Mouse (Mus musculus): Measurements from ENCODE around the gene Lyst. TPM values are rescaled to one million over a fixed set of nuclear protein-coding genes. Genes with fewer than 3 reads are reported as not detected.

Gene Lyst
- polyA plus RNA-seq, 1 experiment, result 1.7 TPM

DNA sequence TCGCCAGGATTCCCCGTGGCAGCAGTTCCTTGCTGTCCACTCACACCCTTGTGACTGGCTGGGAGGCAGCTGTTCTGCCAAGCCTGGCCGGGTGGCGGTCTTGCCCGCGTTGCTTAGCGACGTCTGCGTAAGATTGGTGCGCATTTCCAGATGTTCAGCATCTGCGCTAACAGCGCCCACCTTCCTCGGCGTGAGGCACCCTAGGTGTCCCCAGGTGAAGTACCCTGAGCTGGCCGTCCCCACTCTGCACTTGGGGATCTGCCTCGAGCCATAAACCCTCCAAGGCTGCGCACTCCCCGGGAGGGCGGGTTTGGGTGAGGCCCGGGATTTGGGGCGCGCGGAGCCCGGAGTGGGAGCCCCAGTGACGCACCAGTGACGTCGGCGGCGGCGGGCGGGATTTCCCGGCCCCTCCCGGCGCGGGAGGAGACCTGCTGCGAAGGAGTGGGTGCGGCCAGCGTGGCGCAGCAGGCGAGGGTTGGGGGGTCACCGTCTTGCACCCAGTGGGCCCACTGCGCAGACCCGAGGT is 193.8 kb downstream of the Lyst start, which contains the start of gene Gng4:
Gene Gng4, plus strand, starts transcription at position 166 of the 526 bp plus-strand sequence.
- Histone ChIP-seq H3ac (ENCODE audit: control insufficient read depth, insufficient read length, low read depth) (peak within 1 kb of the TSS; percentile 52), H3K4me3 (ENCODE audit: insufficient read depth, poor library complexity, severe bottlenecking) (peak within 1 kb of the TSS; percentile 28), H3K79me2 (ENCODE audit: control insufficient read depth, insufficient read depth) (no peaks in the 10 kb centered on the region), H3K36me3 (ENCODE audit: control insufficient read depth, insufficient read depth) (no peaks in the 10 kb centered on the region), H3K27me3 (ENCODE audit: control insufficient read depth, insufficient read depth, insufficient read length) (peaks cover 12% of the 10 kb centered on the region), H3K79me3 (ENCODE audit: low read depth) (no peaks in the 10 kb centered on the region)
- TF ChIP-seq MYOG (IDR thresholded peaks at IDR 0.05; ENCODE audit: control insufficient read depth, extremely low read depth, insufficient read length) (no peak), MYOD1 (IDR thresholded peaks at IDR 0.05; ENCODE audit: control insufficient read depth, insufficient read length, low read depth) (peak; percentile 54)

DNA sequence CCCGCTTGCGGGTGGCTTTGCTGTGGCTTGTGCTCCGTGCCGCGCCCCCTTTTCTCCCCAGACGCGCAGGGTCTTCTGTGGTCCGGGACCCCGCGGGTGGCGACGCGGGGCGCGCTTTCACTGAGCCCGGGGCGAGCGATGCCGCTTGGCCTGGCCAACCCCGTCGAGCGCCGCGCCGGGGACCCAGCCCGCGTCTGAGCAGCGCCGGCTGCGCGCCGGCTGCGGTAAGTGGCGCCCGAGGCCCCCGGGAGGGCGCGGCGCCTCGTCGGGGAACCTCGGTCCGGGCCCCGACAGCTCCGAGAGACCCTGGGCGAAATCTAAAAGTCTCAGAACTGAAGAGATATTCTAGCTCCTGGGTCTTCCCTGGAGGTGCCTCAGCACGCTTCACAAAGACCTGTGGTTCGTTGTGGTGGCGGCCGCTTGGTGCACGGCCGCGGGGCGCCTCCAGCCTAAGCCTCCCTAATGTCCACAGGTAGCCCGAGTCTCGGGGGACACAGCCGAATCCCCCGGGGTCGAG is 194.3 kb downstream of the Lyst start:
- no peak for TF ChIP-seq MAX (IDR thresholded peaks at IDR 0.05)
- TF ChIP-seq USF1 (IDR thresholded peaks at IDR 0.05; ENCODE audit: low read depth), result no peak
- no peak for TF ChIP-seq FOSL1 (IDR thresholded peaks at IDR 0.05; ENCODE audit: insufficient read depth, low read length, poor library complexity, severe bottlenecking)
- no peak for TF ChIP-seq CEBPB (IDR thresholded peaks at IDR 0.05; ENCODE audit: low read depth)
- no peak for TF ChIP-seq CTCF (IDR thresholded peaks at IDR 0.05; ENCODE audit: control insufficient read depth, insufficient read depth, insufficient read length)
- TF ChIP-seq MYOG (IDR thresholded peaks at IDR 0.05; ENCODE audit: control insufficient read depth, extremely low read depth, insufficient read length), result no peak
- TF ChIP-seq MYOD1 (IDR thresholded peaks at IDR 0.05; ENCODE audit: control insufficient read depth, insufficient read length, low read depth), result no peak
- no peaks in the 10 kb centered on the region for H3K79me2 ChIP-seq (ENCODE audit: control insufficient read depth, insufficient read depth)
- H3ac ChIP-seq (ENCODE audit: control insufficient read depth, insufficient read length, low read depth), result peak overlapping the region; percentile 2
- H3K79me3 ChIP-seq (ENCODE audit: low read depth), result no peaks in the 10 kb centered on the region
- peak overlapping the region; percentile 28 for H3K4me3 ChIP-seq (ENCODE audit: insufficient read depth, poor library complexity, severe bottlenecking)
- H3K27me3 ChIP-seq (ENCODE audit: control insufficient read depth, insufficient read depth, insufficient read length), result peaks cover 12% of the 10 kb centered on the region
- no peaks in the 10 kb centered on the region for H3K36me3 ChIP-seq (ENCODE audit: control insufficient read depth, insufficient read depth)

DNA sequence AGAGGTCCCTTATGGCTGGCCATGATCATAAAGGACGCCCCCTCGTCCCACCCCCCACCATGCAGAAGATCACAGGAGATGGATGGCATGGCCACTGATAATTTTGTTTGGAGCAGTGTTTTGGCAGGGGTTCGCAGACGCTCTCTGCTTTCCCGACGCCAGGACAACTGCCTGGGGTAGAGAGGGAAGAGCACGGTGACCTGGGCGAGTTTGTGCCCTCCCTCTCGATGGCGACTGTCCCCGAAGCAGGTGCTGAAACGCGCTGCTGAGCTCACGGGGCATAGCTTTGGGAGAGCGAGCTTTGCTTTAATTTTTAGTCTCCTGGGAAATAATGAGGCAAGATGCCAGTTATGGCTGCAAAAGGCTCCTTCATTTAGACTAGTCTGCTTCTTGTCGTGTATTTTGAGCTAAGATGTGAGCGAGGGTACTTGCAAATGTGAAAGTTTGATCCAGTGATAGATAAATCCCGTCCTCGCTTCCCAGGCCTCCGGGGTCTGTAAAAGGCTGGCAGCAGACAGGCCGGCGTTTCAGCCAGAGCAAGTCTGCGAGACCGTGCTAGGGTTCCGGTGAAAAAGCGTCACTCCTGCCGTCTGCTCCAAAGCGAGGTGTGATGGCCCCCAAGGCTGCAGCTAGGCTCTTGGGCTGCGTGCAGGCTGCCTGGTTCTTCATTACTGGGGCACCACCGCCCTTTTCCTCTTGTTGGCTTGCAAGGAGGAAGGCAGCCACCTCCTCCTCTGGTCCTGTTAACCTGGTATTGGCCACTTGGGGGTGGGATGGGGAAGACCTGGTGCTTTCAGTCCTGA is 195.0 kb downstream of the Lyst start:
- Histone ChIP-seq H3K79me2 (ENCODE audit: control insufficient read depth, insufficient read depth) (no peaks in the 10 kb centered on the region), H3K79me3 (ENCODE audit: low read depth) (no peaks in the 10 kb centered on the region), H3K27me3 (ENCODE audit: control insufficient read depth, insufficient read depth, insufficient read length) (peaks cover 12% of the 10 kb centered on the region), H3K36me3 (ENCODE audit: control insufficient read depth, insufficient read depth) (no peaks in the 10 kb centered on the region), H3K4me3 (ENCODE audit: insufficient read depth, poor library complexity, severe bottlenecking) (no peak overlapping the region), H3ac (ENCODE audit: control insufficient read depth, insufficient read length, low read depth) (no peak overlapping the region)
- TF ChIP-seq MAX (IDR thresholded peaks at IDR 0.05) (no peak), FOSL1 (IDR thresholded peaks at IDR 0.05; ENCODE audit: insufficient read depth, low read length, poor library complexity, severe bottlenecking) (no peak), MYOD1 (IDR thresholded peaks at IDR 0.05; ENCODE audit: control insufficient read depth, insufficient read length, low read depth) (no peak), CTCF (IDR thresholded peaks at IDR 0.05; ENCODE audit: control insufficient read depth, insufficient read depth, insufficient read length) (no peak), MYOG (IDR thresholded peaks at IDR 0.05; ENCODE audit: control insufficient read depth, extremely low read depth, insufficient read length) (no peak), USF1 (IDR thresholded peaks at IDR 0.05; ENCODE audit: low read depth) (no peak), CEBPB (IDR thresholded peaks at IDR 0.05; ENCODE audit: low read depth) (no peak)

DNA sequence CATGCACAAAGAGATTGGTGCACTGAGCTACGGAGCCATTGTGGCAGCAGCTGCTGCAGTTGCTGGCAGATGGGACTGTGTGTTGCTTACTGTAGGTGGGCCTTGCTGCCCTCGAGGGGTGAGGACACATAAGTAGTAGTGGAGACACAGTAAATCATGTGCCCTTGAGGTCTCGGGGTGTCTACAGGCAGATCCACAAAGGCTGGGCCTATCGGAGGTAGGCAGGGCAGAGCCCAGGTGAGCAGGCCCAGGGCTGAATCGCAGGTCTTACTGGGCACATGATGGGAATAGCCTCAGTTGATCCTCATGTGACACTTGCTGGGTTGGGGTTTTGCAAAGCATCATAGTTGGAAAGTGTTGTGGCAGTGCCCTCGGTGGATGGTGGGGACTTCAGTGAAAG is 196.8 kb downstream of the Lyst start:
- TF ChIP-seq FOSL1 (IDR thresholded peaks at IDR 0.05; ENCODE audit: insufficient read depth, low read length, poor library complexity, severe bottlenecking) (no peak), MYOD1 (IDR thresholded peaks at IDR 0.05; ENCODE audit: control insufficient read depth, insufficient read length, low read depth) (no peak), MYOG (IDR thresholded peaks at IDR 0.05; ENCODE audit: control insufficient read depth, extremely low read depth, insufficient read length) (no peak), USF1 (IDR thresholded peaks at IDR 0.05; ENCODE audit: low read depth) (no peak), MAX (IDR thresholded peaks at IDR 0.05) (no peak), CEBPB (IDR thresholded peaks at IDR 0.05; ENCODE audit: low read depth) (no peak), CTCF (IDR thresholded peaks at IDR 0.05; ENCODE audit: control insufficient read depth, insufficient read depth, insufficient read length) (no peak)
- Histone ChIP-seq H3ac (ENCODE audit: control insufficient read depth, insufficient read length, low read depth) (no peak overlapping the region), H3K4me3 (ENCODE audit: insufficient read depth, poor library complexity, severe bottlenecking) (no peak overlapping the region), H3K79me3 (ENCODE audit: low read depth) (no peaks in the 10 kb centered on the region), H3K36me3 (ENCODE audit: control insufficient read depth, insufficient read depth) (no peaks in the 10 kb centered on the region), H3K27me3 (ENCODE audit: control insufficient read depth, insufficient read depth, insufficient read length) (peaks cover 12% of the 10 kb centered on the region), H3K79me2 (ENCODE audit: control insufficient read depth, insufficient read depth) (no peaks in the 10 kb centered on the region)

DNA sequence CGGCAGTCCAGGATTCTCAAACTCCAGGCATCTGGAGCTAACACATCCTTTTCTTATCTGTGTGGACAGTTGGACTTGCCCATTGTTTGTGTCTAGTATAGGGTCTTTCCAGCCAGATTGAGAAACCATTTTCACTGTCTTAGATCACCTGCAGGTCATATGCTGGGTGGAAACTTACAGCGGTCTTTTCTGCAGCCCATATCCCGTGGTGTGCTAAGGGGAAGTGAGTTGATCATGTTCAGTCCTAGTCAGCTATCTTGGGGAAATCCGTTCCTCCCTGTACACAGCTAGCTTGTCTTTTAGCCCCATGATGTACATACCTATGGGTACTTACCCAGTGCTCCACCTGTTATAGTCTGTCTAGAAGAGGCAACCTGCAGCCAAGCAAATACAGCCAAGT is 197.9 kb downstream of the Lyst start:
- Histone ChIP-seq H3K27me3 (ENCODE audit: control insufficient read depth, insufficient read depth, insufficient read length) (peaks cover 12% of the 10 kb centered on the region), H3K4me3 (ENCODE audit: insufficient read depth, poor library complexity, severe bottlenecking) (no peak overlapping the region), H3K79me3 (ENCODE audit: low read depth) (no peaks in the 10 kb centered on the region), H3K36me3 (ENCODE audit: control insufficient read depth, insufficient read depth) (no peaks in the 10 kb centered on the region), H3K79me2 (ENCODE audit: control insufficient read depth, insufficient read depth) (no peaks in the 10 kb centered on the region), H3ac (ENCODE audit: control insufficient read depth, insufficient read length, low read depth) (no peak overlapping the region)
- TF ChIP-seq USF1 (IDR thresholded peaks at IDR 0.05; ENCODE audit: low read depth) (no peak), CTCF (IDR thresholded peaks at IDR 0.05; ENCODE audit: control insufficient read depth, insufficient read depth, insufficient read length) (no peak)

DNA sequence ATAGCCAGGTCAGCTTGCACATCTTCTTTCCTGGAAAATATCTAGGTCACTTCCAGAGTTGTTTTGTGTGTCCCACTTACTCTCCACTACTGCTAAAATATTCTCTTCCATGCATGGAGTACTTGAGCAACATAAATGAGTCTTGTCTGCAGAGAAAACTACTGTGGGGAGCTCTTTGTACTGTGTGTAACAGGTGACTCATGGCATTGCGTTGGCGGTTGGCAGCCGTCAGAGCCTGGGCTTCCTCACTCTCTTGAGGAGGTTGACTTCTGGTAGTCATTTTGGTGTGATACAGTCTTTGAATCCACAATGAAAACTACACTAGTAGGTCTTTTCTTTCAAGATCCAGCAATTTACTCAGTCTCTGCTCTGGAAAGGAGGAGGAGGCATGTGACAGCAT is 201.8 kb downstream of the Lyst start:
- H3K27me3 ChIP-seq (ENCODE audit: control insufficient read depth, insufficient read depth, insufficient read length), result peaks cover 3% of the 10 kb centered on the region
- TF ChIP-seq USF1 (IDR thresholded peaks at IDR 0.05; ENCODE audit: low read depth) (no peak), FOSL1 (IDR thresholded peaks at IDR 0.05; ENCODE audit: insufficient read depth, low read length, poor library complexity, severe bottlenecking) (no peak), MYOD1 (IDR thresholded peaks at IDR 0.05; ENCODE audit: control insufficient read depth, insufficient read length, low read depth) (no peak), MYOG (IDR thresholded peaks at IDR 0.05; ENCODE audit: control insufficient read depth, extremely low read depth, insufficient read length) (no peak), CEBPB (IDR thresholded peaks at IDR 0.05; ENCODE audit: low read depth) (no peak), MAX (IDR thresholded peaks at IDR 0.05) (no peak), CTCF (IDR thresholded peaks at IDR 0.05; ENCODE audit: control insufficient read depth, insufficient read depth, insufficient read length) (no peak)

More for the DNA sequence above, 201.8 kb downstream of the Lyst start:
- H3K36me3 ChIP-seq (ENCODE audit: control insufficient read depth, insufficient read depth), result no peaks in the 10 kb centered on the region
- H3K4me3 ChIP-seq (ENCODE audit: insufficient read depth, poor library complexity, severe bottlenecking), result no peak overlapping the region
- H3ac ChIP-seq (ENCODE audit: control insufficient read depth, insufficient read length, low read depth), result no peak overlapping the region
- H3K79me2 ChIP-seq (ENCODE audit: control insufficient read depth, insufficient read depth), result no peaks in the 10 kb centered on the region
- H3K79me3 ChIP-seq (ENCODE audit: low read depth), result no peaks in the 10 kb centered on the region

All from C2C12 (cell line).